Mouse (Mus musculus) adrenal gland, postnatal 36 days (tissue): ENCODE results near the gene Ccdc92. TPM values are rescaled to one million over a fixed set of nuclear protein-coding genes. Genes with fewer than 3 reads are reported as not detected.

Experiments
- DNase-seq, 2 experiments: peaks; one replicate each; pipeline ENCODE4 v3.0.0; 2021; ENCODE audit warnings: mixed read lengths in 1 of 2
- long read RNA-seq, 2 experiments: library from polyadenylated mRNA; stranded (forward); transcript quantifications; one replicate each; pipeline ENCODE4 v2.0.0; 2021; ENCODE audit warnings: borderline sequencing depth in 2 of 2
- total RNA-seq, 2 experiments: library from RNA; stranded (reverse); gene quantifications; 2 replicates each; pipeline ENCODE4 v1.2.3; 2021

Ccdc92 gene
- 1 to 10 TPM; 5.5 to 5.8 TPM for total RNA-seq
- long read RNA-seq, experiment 1, partial matches to known transcripts, result 0 of 4 reads
- long read RNA-seq, experiment 1, other reads (novel, unspliced or antisense), result 0 of 4 reads
- long read RNA-seq, experiment 2, transcript Ccdc92-201 (4 exons, 2,473 nt), result major isoform, 9 of 9 reads
- long read RNA-seq, experiment 2, partial matches to known transcripts, result 0 of 9 reads
- long read RNA-seq, experiment 2, other reads (novel, unspliced or antisense), result 0 of 9 reads

- DNase-seq, result peak; percentile 98 to 99
Measured at GRCm38 (mm10) chr5:124862013-124862866, at the start of gene Ccdc92, which contains the start of gene Zfp664. TSS of gene Ccdc92 (minus strand) at chr5:124862424. TSS of gene Zfp664 (plus strand) at chr5:124862691.

GRCm38 (mm10) chr5:124908860-124909259 lies 46.6 kb upstream of the Ccdc92 start:
- DNase-seq, result peak; percentile 89 to 91

GRCm38 (mm10) chr5:124906890-124907289 lies 44.7 kb upstream of the Ccdc92 start:
- DNase-seq, result no peak

GRCm38 (mm10) chr5:124903852-124904251 lies 41.6 kb upstream of the Ccdc92 start:
- no peak for DNase-seq

GRCm38 (mm10) chr5:124902195-124902594 lies 40.0 kb upstream of the Ccdc92 start:
- peak in 1 of 2 experiments; percentile 59 for DNase-seq

GRCm38 (mm10) chr5:124901675-124902074 lies 39.5 kb upstream of the Ccdc92 start:
- DNase-seq, result no peak

GRCm38 (mm10) chr5:124900738-124901490 lies 38.7 kb upstream of the Ccdc92 start:
- no peak for DNase-seq

- DNase-seq, result peak; percentile 88
Measured at GRCm38 (mm10) chr5:124899945-124900631, 37.9 kb upstream of the Ccdc92 start.

- DNase-seq, result no peak
Measured at GRCm38 (mm10) chr5:124896135-124896534, 33.9 kb upstream of the Ccdc92 start.

GRCm38 (mm10) chr5:124891921-124892370 lies 29.7 kb upstream of the Ccdc92 start:
- DNase-seq, result peak; percentile 69 to 84

- peak; percentile 66 to 69 for DNase-seq
Measured at GRCm38 (mm10) chr5:124888661-124889060, 26.4 kb upstream of the Ccdc92 start.

- DNase-seq, result no peak
Measured at GRCm38 (mm10) chr5:124883877-124884276, 21.7 kb upstream of the Ccdc92 start.

GRCm38 (mm10) chr5:124879801-124880200 lies 17.6 kb upstream of the Ccdc92 start:
- DNase-seq, result no peak

GRCm38 (mm10) chr5:124879251-124879650 lies 17.0 kb upstream of the Ccdc92 start:
- DNase-seq, result peak in 1 of 2 experiments; percentile 29

GRCm38 (mm10) chr5:124873890-124874601 lies 11.8 kb upstream of the Ccdc92 start:
- no peak for DNase-seq

GRCm38 (mm10) chr5:124873096-124873495 lies 10.9 kb upstream of the Ccdc92 start:
- DNase-seq, result no peak

- DNase-seq, result peak; percentile 82 to 83
Measured at GRCm38 (mm10) chr5:124872033-124872432, 9.8 kb upstream of the Ccdc92 start.

- DNase-seq, result peak; percentile 65 to 73
Measured at GRCm38 (mm10) chr5:124868981-124869380, 6.8 kb upstream of the Ccdc92 start.

GRCm38 (mm10) chr5:124862871-124863741 lies 882 bp upstream of the Ccdc92 start:
- DNase-seq, result peak; percentile 53 to 56

GRCm38 (mm10) chr5:124861463-124861862 lies 761 bp downstream of the Ccdc92 start:
- DNase-seq, result peak; percentile 15 to 43
